Mouse (Mus musculus) midbrain, embryonic 13.5 days (tissue): ENCODE results near the gene Cuedc1. TPM values are rescaled to one million over a fixed set of nuclear protein-coding genes. Genes with fewer than 3 reads are reported as not detected.
A peak's percentile ranks its signal among the peaks of the same experiment; 100 is the strongest.

Experiments
- ATAC-seq: fragments of 200-750 bp; cut with Nextera tagmentation; 2 replicates; pipeline ENCODE4 v1.8.0; 2017; ENCODE audit warnings: mild to moderate bottlenecking, moderate TSS enrichment, moderate library complexity
- H3K27ac ChIP-seq: fragments of 300-500 bp; sonication (generic); 2 replicates; pipeline ENCODE4 v1.5.1; 2015; ENCODE audit warnings: inconsistent platforms, mild to moderate bottlenecking, moderate library complexity
- H3K27me3 ChIP-seq: fragments of 300-500 bp; sonication (generic); 2 replicates; pipeline ENCODE4 v1.6.1; 2015; ENCODE audit warnings: mild to moderate bottlenecking, inconsistent platforms
- H3K36me3 ChIP-seq: fragments of 300-500 bp; sonication (generic); 2 replicates; pipeline ENCODE4 v1.6.1; 2015; ENCODE audit warnings: mild to moderate bottlenecking, inconsistent platforms
- H3K4me1 ChIP-seq: fragments of 300-500 bp; sonication (generic); replicated peaks from 2 replicates; pipeline ENCODE4 v1.6.1; 2015; ENCODE audit warnings: inconsistent platforms
- H3K4me2 ChIP-seq: fragments of 300-500 bp; sonication (generic); replicated peaks from 2 replicates; pipeline ENCODE4 v1.6.1; 2015; ENCODE audit warnings: moderate library complexity, mild to moderate bottlenecking, inconsistent platforms
- H3K4me3 ChIP-seq: fragments of 300-500 bp; sonication (generic); replicated peaks from 2 replicates; pipeline ENCODE4 v1.5.1; 2015; ENCODE audit warnings: mild to moderate bottlenecking, inconsistent platforms
- H3K9ac ChIP-seq: fragments of 300-500 bp; sonication (generic); replicated peaks from 2 replicates; pipeline ENCODE4 v1.6.1; 2015; ENCODE audit warnings: mild to moderate bottlenecking, inconsistent platforms
- H3K9me3 ChIP-seq: fragments of 300-500 bp; sonication (generic); 2 replicates; pipeline ENCODE4 v1.6.1; 2016; ENCODE audit warnings: mild to moderate bottlenecking, inconsistent platforms
- WGBS: fragments of 180-500 bp; shearing (Covaris S2); methylation state at CpG from one replicate; pipeline ENCODE4 v1.1.7; 2015; 5-methylcytosine and 5-hydroxymethylcytosine counted together
- polyA plus RNA-seq: library from polyadenylated mRNA; unstranded; fragments of >200 nt; fragmentation: Nextera tagmentation; extraction: Ambion mirVana; gene quantifications from 2 replicates; pipeline ENCODE4 v1.2.1, GENCODE M21; 2015

The Cuedc1 gene
- polyA plus RNA-seq, 1 experiment from 2014 or later = 46.1 TPM

GRCm38 (mm10) chr11:88067586-88068410, 30.1 kb upstream of the Cuedc1 start, which contains the start of gene Vezf1:
Vezf1 (plus strand) TSS chr11:88068279.
- 1% methylated on average over 59 of the region's 81 CpGs for WGBS

DNA sequence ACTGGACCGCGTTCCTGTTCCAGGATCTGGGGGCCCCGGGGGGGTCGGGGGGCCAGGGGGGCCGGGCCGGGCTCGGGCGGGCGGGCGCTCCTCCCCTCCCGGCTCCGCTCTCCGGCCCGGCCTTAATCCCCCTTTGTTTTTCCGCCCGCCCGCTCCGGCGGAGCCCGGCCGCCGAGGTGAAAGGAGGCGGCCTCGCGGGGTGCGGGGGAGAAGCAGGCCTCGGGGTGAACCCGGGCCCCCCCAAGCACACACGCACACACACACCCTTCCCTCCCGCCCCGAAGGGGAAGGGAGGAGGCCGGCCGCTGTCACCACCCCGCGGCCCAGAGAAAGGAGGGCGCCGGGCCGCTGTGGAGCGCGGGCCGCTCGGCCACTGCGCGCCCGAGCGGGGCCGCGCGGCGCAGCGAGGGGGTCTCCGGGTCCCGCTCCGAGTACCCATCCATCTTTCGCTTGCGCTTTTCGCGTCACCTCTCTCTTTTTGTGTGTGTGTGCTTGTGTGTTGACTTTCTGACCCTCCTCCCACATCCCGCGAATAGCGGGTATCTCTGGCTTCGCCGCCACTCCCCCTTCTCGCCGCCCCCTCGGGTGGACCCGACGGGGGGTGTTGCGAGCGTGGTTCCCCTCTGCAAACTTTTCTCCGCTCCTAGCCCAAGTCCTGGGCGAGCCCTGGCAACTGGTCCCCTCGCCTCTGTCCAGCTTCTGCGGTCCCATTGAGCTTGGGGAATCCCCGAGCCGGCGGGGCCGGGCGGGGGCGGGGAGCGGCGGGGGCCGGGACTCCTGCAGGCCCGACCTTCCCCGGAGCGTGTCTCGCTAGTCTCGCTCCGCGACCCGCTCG, 29.2 kb upstream of the Cuedc1 start:
- H3K9ac ChIP-seq = peak overlapping the region; percentile 98
- peak overlapping the region; percentile 99 for H3K27ac ChIP-seq
- under 1% methylated on average over 85 of the region's 92 CpGs for WGBS
- no peaks in the 10 kb centered on the region for H3K9me3 ChIP-seq
- H3K4me1 ChIP-seq = peaks cover 54% of the 10 kb centered on the region
- peaks cover 9% of the 10 kb centered on the region for H3K36me3 ChIP-seq
- no peaks in the 10 kb centered on the region for H3K27me3 ChIP-seq
- H3K4me3 ChIP-seq = peak overlapping the region; percentile 99
- ATAC-seq = peak; percentile 73
- peak overlapping the region; percentile 80 for H3K4me2 ChIP-seq

More at GRCm38 (mm10) chr11:88067586-88068410, 30.1 kb upstream of the Cuedc1 start, which contains the start of gene Vezf1:
- ATAC-seq = peak; percentile 95
- no peaks in the 10 kb centered on the region for H3K9me3 ChIP-seq
- 0 out of 2 replicates have a peak, but pooled peaks cover under 1% of the 10 kb centered on the region for H3K36me3 ChIP-seq
- H3K4me2 ChIP-seq = peak within 1 kb of the TSS; percentile 80
- peak within 1 kb of the TSS; percentile 99 for H3K27ac ChIP-seq
- no peaks in the 10 kb centered on the region for H3K27me3 ChIP-seq
- H3K9ac ChIP-seq = peak within 1 kb of the TSS; percentile 98
- H3K4me1 ChIP-seq = peaks cover 46% of the 10 kb centered on the region
- peak within 1 kb of the TSS; percentile 99 for H3K4me3 ChIP-seq

DNA sequence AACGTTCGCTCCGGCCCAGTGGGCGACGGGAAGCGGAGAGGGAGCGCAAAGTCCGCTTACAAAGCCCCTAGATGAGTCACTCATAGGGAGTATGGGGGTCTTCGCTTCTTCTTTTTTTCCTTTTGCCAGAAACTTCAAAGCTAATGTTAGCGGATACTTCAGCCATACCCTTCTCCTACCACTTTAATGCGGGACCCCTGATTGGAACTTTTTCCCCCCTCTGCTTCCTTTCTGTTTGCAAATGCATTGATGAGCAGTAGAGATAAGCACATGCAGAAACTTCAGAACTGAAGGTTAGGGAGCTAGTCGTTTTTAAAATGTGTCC, 28.6 kb upstream of the Cuedc1 start:
- no peaks in the 10 kb centered on the region for H3K9me3 ChIP-seq
- no peak for ATAC-seq
- H3K4me3 ChIP-seq = peak overlapping the region; percentile 99
- peak overlapping the region; percentile 99 for H3K27ac ChIP-seq
- whole genome bisulfite sequencing = 0% methylated on average over 12 of the region's 12 CpGs
- H3K4me2 ChIP-seq = peak overlapping the region; percentile 80
- H3K36me3 ChIP-seq = peaks cover 11% of the 10 kb centered on the region
- H3K27me3 ChIP-seq = no peaks in the 10 kb centered on the region
- peak overlapping the region; percentile 98 for H3K9ac ChIP-seq
- peaks cover 60% of the 10 kb centered on the region for H3K4me1 ChIP-seq

DNA sequence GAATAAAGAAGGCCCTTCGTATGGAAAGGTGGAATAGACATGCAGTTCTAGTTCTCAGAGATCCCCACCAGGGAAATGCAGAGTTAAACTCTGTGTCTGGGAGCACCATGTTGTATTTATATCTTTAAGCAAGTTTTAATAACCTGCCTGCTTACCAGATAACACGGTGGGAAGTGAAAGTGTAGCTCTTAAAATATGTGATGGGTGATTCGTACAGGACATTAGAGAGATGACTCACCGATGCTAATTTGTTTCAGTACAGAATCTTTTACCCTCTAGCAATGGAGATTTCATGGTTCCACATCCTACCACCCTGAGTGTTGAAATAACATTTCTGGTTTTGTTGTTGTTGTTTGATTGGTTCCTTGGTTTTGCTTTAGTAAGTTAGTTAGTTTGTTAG, 27.5 kb upstream of the Cuedc1 start:
- H3K36me3 ChIP-seq = peaks cover 19% of the 10 kb centered on the region
- WGBS = 18% methylated on average over 4 of the region's 4 CpGs
- peak overlapping the region; percentile 98 for H3K9ac ChIP-seq
- H3K9me3 ChIP-seq = no peaks in the 10 kb centered on the region
- ATAC-seq = no peak
- no peak overlapping the region for H3K27ac ChIP-seq
- H3K4me3 ChIP-seq = peak overlapping the region; percentile 99
- peaks cover 70% of the 10 kb centered on the region for H3K4me1 ChIP-seq
- H3K4me2 ChIP-seq = peak overlapping the region; percentile 80
- no peaks in the 10 kb centered on the region for H3K27me3 ChIP-seq

GRCm38 (mm10) chr11:88071113-88071512, 26.7 kb upstream of the Cuedc1 start:
- H3K27me3 ChIP-seq = no peaks in the 10 kb centered on the region
- peak overlapping the region; percentile 19; the same call in 1 of the 2 replicates for H3K9ac ChIP-seq
- no peak overlapping the region for H3K27ac ChIP-seq
- peak overlapping the region; percentile 80 for H3K4me2 ChIP-seq
- ATAC-seq = no peak
- H3K9me3 ChIP-seq = no peaks in the 10 kb centered on the region
- H3K36me3 ChIP-seq = peaks cover 26% of the 10 kb centered on the region
- H3K4me3 ChIP-seq = peak overlapping the region; percentile 99
- H3K4me1 ChIP-seq = peaks cover 75% of the 10 kb centered on the region
- 32% methylated on average over 5 of the region's 5 CpGs for WGBS

- Histone ChIP-seq H3K4me2 (peak overlapping the region; percentile 22; the same call in 1 of the 2 replicates), H3K4me3 (0 out of 2 replicates have a peak overlapping the region, but pooled peaks have one; percentile 2), H3K4me1 (peaks cover 65% of the 10 kb centered on the region), H3K27me3 (no peaks in the 10 kb centered on the region), H3K9me3 (no peaks in the 10 kb centered on the region), H3K27ac (no peak overlapping the region), H3K36me3 (peaks cover 46% of the 10 kb centered on the region), H3K9ac (no peak overlapping the region; the same call in 1 of the 2 replicates)
- 85% methylated on average over 14 of the region's 14 CpGs for WGBS
- no peak for ATAC-seq
These were observed 24.4 kb upstream of the Cuedc1 start for GRCm38 (mm10) chr11:88073343-88073875.

- Histone ChIP-seq H3K27ac (no peak overlapping the region), H3K4me2 (no peak overlapping the region), H3K4me3 (no peak overlapping the region), H3K9me3 (no peaks in the 10 kb centered on the region), H3K4me1 (peaks cover 50% of the 10 kb centered on the region), H3K9ac (no peak overlapping the region), H3K36me3 (peaks cover 69% of the 10 kb centered on the region), H3K27me3 (no peaks in the 10 kb centered on the region)
- 26% methylated on average over 1 of the region's 1 CpGs for WGBS
- no peak for ATAC-seq
These were observed 22.2 kb upstream of the Cuedc1 start for GRCm38 (mm10) chr11:88075701-88076100.

DNA sequence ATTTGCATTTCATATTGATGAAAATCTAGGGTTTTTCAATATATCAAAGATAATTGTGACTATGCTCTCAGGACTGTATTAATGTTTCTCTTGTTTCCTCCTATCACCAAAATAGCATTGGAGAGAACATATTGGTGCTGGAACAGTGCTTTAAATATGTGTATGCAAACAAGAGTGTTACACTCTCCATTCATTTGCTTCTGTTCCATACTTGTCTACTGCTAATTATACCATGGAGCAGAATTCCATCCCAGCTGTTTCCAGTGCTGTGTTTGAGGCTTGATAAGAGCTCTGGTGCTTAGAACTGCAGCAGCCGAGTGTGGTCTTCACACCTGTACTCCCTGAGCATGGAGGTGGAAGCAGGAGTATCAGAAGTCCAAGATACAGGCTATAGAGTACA, 21.5 kb upstream of the Cuedc1 start:
- Histone ChIP-seq H3K4me1 (peaks cover 43% of the 10 kb centered on the region), H3K9ac (no peak overlapping the region), H3K9me3 (no peaks in the 10 kb centered on the region), H3K4me2 (no peak overlapping the region), H3K27me3 (no peaks in the 10 kb centered on the region), H3K36me3 (peaks cover 76% of the 10 kb centered on the region), H3K27ac (no peak overlapping the region), H3K4me3 (no peak overlapping the region)
- ATAC-seq = no peak
- WGBS = 88% methylated on average over 1 of the region's 1 CpGs

DNA sequence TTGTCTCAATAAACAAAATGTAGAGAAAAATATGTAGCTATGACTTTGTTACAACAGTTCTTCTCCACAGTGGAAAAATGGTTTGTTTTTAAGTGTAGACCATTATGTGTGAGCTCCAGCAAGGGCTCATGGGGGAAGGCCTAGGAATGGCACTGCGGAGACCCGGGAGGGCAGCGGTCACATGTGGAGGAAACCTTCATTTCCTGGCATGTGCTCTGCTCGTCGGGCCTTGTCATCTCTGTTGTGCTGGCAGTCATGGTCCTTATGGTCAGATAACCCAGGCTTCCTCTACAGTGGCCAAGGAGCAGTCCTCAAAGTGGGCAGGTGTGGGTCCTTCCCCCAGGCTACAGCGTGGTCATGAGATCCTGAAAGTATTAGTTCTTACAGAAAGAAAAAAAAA, 14.2 kb upstream of the Cuedc1 start:
- Histone ChIP-seq H3K4me1 (peaks cover 24% of the 10 kb centered on the region), H3K4me3 (no peak overlapping the region), H3K9ac (no peak overlapping the region), H3K27ac (no peak overlapping the region; the same call in 1 of the 2 replicates), H3K9me3 (no peaks in the 10 kb centered on the region), H3K27me3 (no peaks in the 10 kb centered on the region), H3K36me3 (peaks cover 54% of the 10 kb centered on the region), H3K4me2 (no peak overlapping the region)
- WGBS = 79% methylated on average over 6 of the region's 6 CpGs
- no peak for ATAC-seq

DNA sequence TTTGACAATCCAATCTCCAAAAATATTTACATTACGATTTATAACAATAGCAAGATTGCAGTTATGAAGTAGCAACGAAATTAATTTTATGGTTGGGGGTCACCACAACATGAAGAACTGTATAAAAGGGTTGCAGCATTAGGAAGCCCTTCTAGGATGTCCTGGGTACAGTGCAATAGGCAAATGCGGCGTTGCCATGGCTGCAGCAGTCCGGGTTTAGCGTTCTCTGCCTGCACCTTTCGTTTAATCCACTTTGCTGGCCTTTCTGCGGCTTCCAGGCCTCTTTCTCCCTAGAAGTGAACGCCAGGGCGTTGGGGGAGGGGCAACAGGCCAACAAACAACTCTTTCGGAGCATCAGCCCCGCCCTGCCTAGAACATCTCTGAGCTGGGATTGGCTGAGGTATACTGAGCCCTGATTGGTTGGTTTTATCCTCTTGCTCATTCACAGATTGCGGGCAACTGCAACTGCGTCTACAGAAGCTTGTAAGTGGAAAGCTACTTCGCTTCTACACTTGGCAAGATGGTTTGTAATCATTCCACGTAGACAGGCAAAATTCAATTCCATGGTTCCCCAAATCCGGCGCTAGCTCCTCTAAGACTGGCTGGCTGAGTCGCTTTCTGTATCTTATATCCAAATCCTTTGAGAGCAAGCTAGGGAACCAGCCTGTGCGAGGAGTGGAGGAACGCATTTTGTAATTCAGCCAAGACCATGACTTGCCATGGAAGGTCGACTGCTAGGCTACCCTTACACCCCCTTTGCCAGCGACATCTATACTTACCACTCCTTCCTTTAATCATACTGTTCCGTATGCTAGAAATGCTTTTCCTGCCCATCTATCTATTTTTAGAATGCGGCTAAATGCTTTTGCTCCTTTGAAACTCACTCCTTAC, 10.9 kb upstream of the Cuedc1 start:
- H3K27ac ChIP-seq = peak overlapping the region; percentile 84
- H3K27me3 ChIP-seq = no peaks in the 10 kb centered on the region
- peak overlapping the region; percentile 33 for H3K4me3 ChIP-seq
- 6% methylated on average over 25 of the region's 25 CpGs for WGBS
- peak overlapping the region; percentile 50 for H3K9ac ChIP-seq
- peaks cover 22% of the 10 kb centered on the region for H3K36me3 ChIP-seq
- H3K4me1 ChIP-seq = peaks cover 31% of the 10 kb centered on the region
- ATAC-seq = peak; percentile 98
- H3K4me2 ChIP-seq = peak overlapping the region; percentile 64
- no peaks in the 10 kb centered on the region for H3K9me3 ChIP-seq

DNA sequence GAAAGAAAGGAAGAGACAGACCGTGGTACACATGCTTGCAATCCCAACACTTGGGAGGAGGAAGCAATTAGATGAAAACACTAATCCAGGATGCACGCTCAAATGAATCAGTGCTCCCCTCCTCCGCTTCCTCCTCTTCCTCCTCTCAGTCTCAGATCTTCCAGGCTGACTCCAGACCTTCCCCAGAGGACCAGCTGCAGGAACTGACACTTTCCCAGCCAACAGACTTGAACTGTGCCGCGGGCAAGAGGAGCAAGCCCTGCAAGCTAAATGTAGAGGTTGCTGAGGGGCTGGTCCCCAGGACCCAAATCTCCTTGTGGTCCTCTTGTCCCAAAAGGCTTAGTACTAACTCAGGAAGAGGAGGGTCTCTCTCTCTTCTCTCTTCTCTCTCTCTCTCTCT, 8.7 kb upstream of the Cuedc1 start:
- no peak overlapping the region for H3K27ac ChIP-seq
- ATAC-seq = no peak
- 57% methylated on average over 5 of the region's 5 CpGs for WGBS
- no peaks in the 10 kb centered on the region for H3K27me3 ChIP-seq
- no peaks in the 10 kb centered on the region for H3K9me3 ChIP-seq
- no peak overlapping the region for H3K4me3 ChIP-seq
- no peak overlapping the region for H3K4me2 ChIP-seq
- H3K4me1 ChIP-seq = peaks cover 31% of the 10 kb centered on the region
- H3K36me3 ChIP-seq = peaks cover 6% of the 10 kb centered on the region; the same call in 1 of the 2 replicates
- no peak overlapping the region for H3K9ac ChIP-seq
